Mouse (Mus musculus) kidney, embryonic 16.5 days (tissue): ENCODE results near the gene B230219D22Rik. TPM values are rescaled to one million over a fixed set of nuclear protein-coding genes. Genes with fewer than 3 reads are reported as not detected.

ENCODE experiments used
- ATAC-seq: fragments of 200-750 bp; cut with Nextera tagmentation; 2 replicates; pipeline ENCODE4 v1.8.0; 2017; ENCODE audit warnings: moderate TSS enrichment; ENCODE audit not compliant: low FRiP score, low TSS enrichment
- H3K27ac ChIP-seq: fragments of 300-500 bp; sonication (generic); 2 replicates; pipeline ENCODE4 v1.5.1; 2014; ENCODE audit warnings: low read length
- H3K27me3 ChIP-seq: fragments of 300-500 bp; sonication (generic); 2 replicates; pipeline ENCODE4 v1.6.1; 2014; ENCODE audit warnings: low read length, control low read depth, mixed read lengths; ENCODE audit not compliant: insufficient read depth
- H3K36me3 ChIP-seq: fragments of 300-500 bp; sonication (generic); 2 replicates; pipeline ENCODE4 v1.6.1; 2014; ENCODE audit warnings: low read length, control low read depth, mixed read lengths; ENCODE audit not compliant: insufficient read depth
- H3K4me1 ChIP-seq: fragments of 300-500 bp; sonication (generic); 2 replicates; pipeline ENCODE4 v1.6.1; 2014; ENCODE audit warnings: low read length, control low read depth, mixed read lengths; ENCODE audit not compliant: insufficient read depth
- H3K4me2 ChIP-seq: fragments of 300-500 bp; sonication (generic); replicated peaks from 2 replicates; pipeline ENCODE4 v1.6.1; 2014; ENCODE audit warnings: low read depth, low read length
- H3K4me3 ChIP-seq: fragments of 300-500 bp; sonication (generic); 2 replicates; pipeline ENCODE4 v1.5.1; 2014; ENCODE audit warnings: mild to moderate bottlenecking, low read length
- H3K9ac ChIP-seq: fragments of 300-500 bp; sonication (generic); replicated peaks from 2 replicates; pipeline ENCODE4 v1.6.1; 2014; ENCODE audit warnings: low read length
- H3K9me3 ChIP-seq: fragments of 300-500 bp; sonication (generic); 2 replicates; pipeline ENCODE4 v1.6.1; 2016; ENCODE audit warnings: low read length, control low read depth
- WGBS: fragments of 180-500 bp; shearing (Covaris S2); extraction: QIAGEN DNeasy Blood & Tissue Kit; methylation state at CpG from one replicate; pipeline ENCODE4 v1.1.7; 2014; 5-methylcytosine and 5-hydroxymethylcytosine counted together
- polyA plus RNA-seq: library from polyadenylated mRNA; unstranded; fragments of >200 nt; fragmentation: Nextera tagmentation; extraction: Ambion mirVana; gene quantifications from 2 replicates; pipeline ENCODE4 v1.2.1, GENCODE M21; 2015

Gene B230219D22Rik
- 55.2 and 62.2 TPM in 2 replicates for polyA plus RNA-seq

- H3K4me2 ChIP-seq = peak within 1 kb of the TSS; percentile 86
- H3K27me3 ChIP-seq = no peaks in the 10 kb centered on the region
- H3K27ac ChIP-seq = peak within 1 kb of the TSS; percentile 98
- ATAC-seq = peak; percentile 97
- WGBS = 1% methylated on average over 46 of the region's 51 CpGs
- peak within 1 kb of the TSS; percentile 98 for H3K4me3 ChIP-seq
- H3K9me3 ChIP-seq = no peaks in the 10 kb centered on the region
- H3K36me3 ChIP-seq = no peaks in the 10 kb centered on the region
- peaks cover 16% of the 10 kb centered on the region for H3K4me1 ChIP-seq
- H3K9ac ChIP-seq = peak within 1 kb of the TSS; percentile 100
These were observed at the start of gene B230219D22Rik for GRCm38 (mm10) chr13:55692535-55693242. TSS of gene B230219D22Rik (plus strand) at chr13:55693124.

DNA sequence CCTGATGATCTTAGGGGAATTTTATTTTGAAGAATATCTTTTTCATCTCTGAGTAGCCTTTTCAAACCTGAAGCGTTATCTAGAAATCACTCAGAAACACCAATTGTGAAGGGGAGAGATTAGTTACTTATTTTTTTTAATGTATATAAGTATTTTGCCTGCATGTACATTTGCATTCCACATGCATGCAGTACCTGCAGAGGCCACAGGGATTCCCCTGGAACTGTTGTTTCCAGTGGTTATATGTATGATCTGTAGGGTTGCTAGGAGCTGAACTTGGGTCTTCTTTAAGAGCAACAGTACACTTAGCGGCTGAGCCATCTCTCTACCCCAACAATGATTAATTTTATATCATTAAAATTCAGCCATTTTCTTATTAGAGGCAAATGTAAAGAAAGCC lies 48.4 kb upstream of the B230219D22Rik start:
- H3K4me1 ChIP-seq = no peaks in the 10 kb centered on the region
- H3K27ac ChIP-seq = no peak overlapping the region
- peaks cover 56% of the 10 kb centered on the region for H3K36me3 ChIP-seq
- H3K27me3 ChIP-seq = no peaks in the 10 kb centered on the region
- 88% methylated on average over 2 of the region's 2 CpGs for WGBS
- ATAC-seq = no peak
- H3K9ac ChIP-seq = no peak overlapping the region
- H3K4me3 ChIP-seq = no peak overlapping the region
- no peaks in the 10 kb centered on the region for H3K9me3 ChIP-seq
- no peak overlapping the region for H3K4me2 ChIP-seq

DNA sequence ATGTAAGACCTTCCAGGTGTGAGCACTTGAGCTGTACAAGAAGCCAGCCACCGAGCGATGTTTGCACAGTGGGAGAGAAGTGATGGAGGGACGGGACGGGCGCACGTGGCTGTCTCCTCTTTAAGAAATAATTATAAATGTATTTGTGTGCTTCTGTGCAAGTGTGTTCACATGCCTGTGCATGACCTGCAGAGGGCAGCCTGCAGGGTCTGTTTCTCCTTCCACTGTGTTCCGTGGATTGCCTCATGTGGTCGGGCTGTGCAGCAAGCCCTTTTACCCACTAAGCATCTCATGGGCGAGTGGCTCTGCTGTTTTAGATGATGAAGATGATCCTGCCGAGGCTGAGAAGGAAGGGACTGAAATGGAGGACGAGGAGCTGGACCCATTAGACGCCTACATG lies 42.8 kb upstream of the B230219D22Rik start:
- H3K9ac ChIP-seq = no peak overlapping the region
- H3K4me3 ChIP-seq = no peak overlapping the region
- 89% methylated on average over 12 of the region's 12 CpGs for WGBS
- H3K27ac ChIP-seq = no peak overlapping the region
- no peaks in the 10 kb centered on the region for H3K27me3 ChIP-seq
- H3K9me3 ChIP-seq = no peaks in the 10 kb centered on the region
- ATAC-seq = no peak
- peaks cover 90% of the 10 kb centered on the region for H3K36me3 ChIP-seq
- H3K4me1 ChIP-seq = no peaks in the 10 kb centered on the region
- no peak overlapping the region for H3K4me2 ChIP-seq

GRCm38 (mm10) chr13:55650980-55651379 lies 41.9 kb upstream of the B230219D22Rik start:
- Histone ChIP-seq H3K36me3 (peaks cover 91% of the 10 kb centered on the region), H3K27ac (no peak overlapping the region), H3K4me2 (no peak overlapping the region), H3K4me3 (no peak overlapping the region), H3K4me1 (no peaks in the 10 kb centered on the region), H3K27me3 (no peaks in the 10 kb centered on the region), H3K9ac (no peak overlapping the region), H3K9me3 (no peaks in the 10 kb centered on the region)
- 90% methylated on average over 6 of the region's 6 CpGs for WGBS
- ATAC-seq = no peak

GRCm38 (mm10) chr13:55668550-55668949 lies 24.4 kb upstream of the B230219D22Rik start:
- peaks cover 83% of the 10 kb centered on the region for H3K36me3 ChIP-seq
- H3K27ac ChIP-seq = no peak overlapping the region
- no peak for ATAC-seq
- no peaks in the 10 kb centered on the region for H3K4me1 ChIP-seq
- H3K4me2 ChIP-seq = no peak overlapping the region
- no peaks in the 10 kb centered on the region for H3K9me3 ChIP-seq
- H3K4me3 ChIP-seq = no peak overlapping the region
- WGBS = 89% methylated on average over 6 of the region's 6 CpGs
- H3K9ac ChIP-seq = no peak overlapping the region
- no peaks in the 10 kb centered on the region for H3K27me3 ChIP-seq

- Histone ChIP-seq H3K27ac (no peak overlapping the region), H3K9me3 (no peaks in the 10 kb centered on the region), H3K4me3 (no peak overlapping the region), H3K27me3 (no peaks in the 10 kb centered on the region), H3K4me2 (no peak overlapping the region), H3K36me3 (peaks cover 74% of the 10 kb centered on the region), H3K9ac (no peak overlapping the region), H3K4me1 (no peaks in the 10 kb centered on the region)
- WGBS = 91% methylated on average over 6 of the region's 6 CpGs
- no peak for ATAC-seq
These were observed 20.2 kb upstream of the B230219D22Rik start for GRCm38 (mm10) chr13:55672711-55673110.

DNA sequence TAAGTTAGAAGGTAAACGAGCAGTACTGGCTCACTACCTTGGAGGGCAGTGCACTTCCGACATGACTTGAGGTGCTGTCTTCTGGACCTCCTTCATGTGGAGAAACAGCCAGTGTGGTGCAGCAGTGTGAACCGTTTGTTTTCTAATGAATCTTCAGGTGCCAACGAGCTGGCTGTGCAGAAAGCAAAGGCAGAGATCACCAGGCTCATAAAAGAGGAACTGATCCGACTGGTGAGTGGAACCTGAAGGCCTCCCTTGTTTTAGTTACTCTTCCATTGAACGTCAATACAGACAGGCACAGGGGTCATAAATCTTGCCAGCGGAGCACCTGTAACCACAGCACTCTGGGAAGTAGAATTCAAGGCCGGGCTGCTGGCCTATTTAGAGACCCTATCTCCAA lies 15.6 kb upstream of the B230219D22Rik start:
- H3K27me3 ChIP-seq = no peaks in the 10 kb centered on the region
- no peak overlapping the region for H3K27ac ChIP-seq
- peaks cover 54% of the 10 kb centered on the region for H3K36me3 ChIP-seq
- H3K4me1 ChIP-seq = no peaks in the 10 kb centered on the region
- no peak overlapping the region for H3K4me2 ChIP-seq
- no peak overlapping the region for H3K4me3 ChIP-seq
- no peak for ATAC-seq
- WGBS = 68% methylated on average over 8 of the region's 8 CpGs
- no peaks in the 10 kb centered on the region for H3K9me3 ChIP-seq
- H3K9ac ChIP-seq = no peak overlapping the region

DNA sequence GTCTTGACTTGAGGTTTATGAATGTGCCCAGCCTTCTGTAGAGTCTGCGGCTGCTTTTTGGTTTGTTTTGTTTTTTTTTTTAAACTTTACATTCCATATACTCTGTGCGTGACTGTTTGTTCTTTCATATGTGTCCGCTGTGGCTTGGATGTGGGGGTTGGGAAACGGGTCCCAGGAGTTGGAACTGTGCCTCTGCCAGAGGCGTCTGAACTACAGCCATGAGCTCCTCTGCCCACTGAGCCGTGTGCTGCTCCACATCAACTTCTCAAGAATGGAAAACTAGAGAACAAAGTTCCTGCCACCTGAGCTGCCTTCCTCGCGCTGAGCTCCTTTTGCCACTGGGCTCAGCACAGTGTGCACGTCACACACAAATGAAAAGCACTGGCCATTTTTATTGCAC lies 10.7 kb upstream of the B230219D22Rik start:
- Histone ChIP-seq H3K27me3 (no peaks in the 10 kb centered on the region), H3K4me1 (no peaks in the 10 kb centered on the region), H3K9me3 (no peaks in the 10 kb centered on the region), H3K9ac (no peak overlapping the region), H3K27ac (no peak overlapping the region), H3K36me3 (peaks cover 26% of the 10 kb centered on the region), H3K4me3 (no peak overlapping the region), H3K4me2 (no peak overlapping the region)
- 83% methylated on average over 9 of the region's 9 CpGs for WGBS
- no peak for ATAC-seq

DNA sequence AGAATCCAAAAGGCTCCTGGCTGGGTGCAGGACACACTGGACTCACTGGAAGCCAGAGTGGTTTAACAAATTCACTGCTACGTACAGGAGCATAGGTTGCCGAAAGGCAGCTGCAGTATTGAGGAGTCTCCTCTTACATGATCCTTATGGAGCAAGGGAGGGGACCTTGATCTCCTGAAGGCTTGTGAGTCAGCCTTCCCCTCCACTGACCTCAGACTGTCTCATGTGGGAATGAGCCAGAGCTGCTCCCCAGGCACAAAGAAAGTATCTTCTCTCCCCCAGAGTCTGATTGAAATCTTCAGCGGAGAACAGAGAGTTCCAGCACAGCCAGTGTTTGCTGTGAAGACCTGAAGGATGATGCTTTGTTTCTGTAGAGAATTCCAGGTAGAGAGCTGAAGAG lies 9.3 kb upstream of the B230219D22Rik start:
- no peak overlapping the region for H3K4me2 ChIP-seq
- no peaks in the 10 kb centered on the region for H3K27me3 ChIP-seq
- no peak overlapping the region for H3K9ac ChIP-seq
- no peak for ATAC-seq
- H3K4me1 ChIP-seq = no peaks in the 10 kb centered on the region
- H3K36me3 ChIP-seq = peaks cover 14% of the 10 kb centered on the region
- no peaks in the 10 kb centered on the region for H3K9me3 ChIP-seq
- H3K4me3 ChIP-seq = no peak overlapping the region
- no peak overlapping the region for H3K27ac ChIP-seq
- 85% methylated on average over 3 of the region's 3 CpGs for WGBS

DNA sequence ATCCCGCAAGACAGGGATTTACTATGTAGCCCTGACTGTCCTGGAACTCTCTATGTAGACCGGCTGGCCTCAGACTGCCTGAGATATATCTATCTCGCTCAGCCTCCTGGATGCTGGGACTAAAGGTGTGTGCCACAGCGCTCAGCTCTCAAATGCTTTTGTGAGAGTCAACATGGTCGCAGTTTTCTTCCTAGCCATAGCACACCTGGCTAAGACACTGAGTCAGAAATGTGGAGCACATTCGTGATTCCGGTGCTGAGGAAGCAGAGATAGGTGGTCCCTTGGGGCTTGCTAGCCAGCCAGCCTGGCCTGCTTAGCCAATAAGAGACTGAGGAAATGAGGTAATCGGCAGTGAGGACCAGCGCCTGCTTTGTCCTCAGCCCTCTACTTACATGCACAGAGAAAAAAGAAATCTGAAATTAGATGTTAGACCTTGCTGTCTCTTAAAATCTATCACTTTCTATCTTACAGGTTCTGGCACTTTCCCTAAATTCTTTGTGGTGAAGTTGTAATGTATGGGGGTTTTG lies 6.8 kb upstream of the B230219D22Rik start:
- no peaks in the 10 kb centered on the region for H3K9me3 ChIP-seq
- ATAC-seq = no peak
- no peak overlapping the region for H3K4me2 ChIP-seq
- no peak overlapping the region for H3K9ac ChIP-seq
- 69% methylated on average over 9 of the region's 9 CpGs for WGBS
- H3K36me3 ChIP-seq = no peaks in the 10 kb centered on the region
- H3K4me1 ChIP-seq = no peaks in the 10 kb centered on the region
- H3K27ac ChIP-seq = no peak overlapping the region
- H3K27me3 ChIP-seq = no peaks in the 10 kb centered on the region
- H3K4me3 ChIP-seq = no peak overlapping the region
